Mouse (Mus musculus) liver, adult 2 months (tissue): ENCODE results near the gene Zdhhc9. TPM values are rescaled to one million over a fixed set of nuclear protein-coding genes. Genes with fewer than 3 reads are reported as not detected.
A peak's percentile ranks its signal among the peaks of the same experiment; 100 is the strongest.
"Not testable (repeated sequence)": the region's sequence is repeated elsewhere in the genome, so short reads cannot be mapped to it uniquely, and the experiment has no call there.

Source experiments
- DNase-seq: peaks from one replicate; pipeline ENCODE4 v3.0.0-alpha.2; 2011; ENCODE audit warnings: low read depth, low spot score; ENCODE audit errors: extremely low read depth
- H3K27ac ChIP-seq: fragments of 200-500 bp; replicated peaks from 2 replicates; pipeline ENCODE4 v1.5.1; 2012; ENCODE audit warnings: low read depth, mild to moderate bottlenecking, control low read depth, inconsistent platforms, low read length; ENCODE audit not compliant: insufficient read depth
- H3K27me3 ChIP-seq: fragments of 200-500 bp; 2 replicates; pipeline ENCODE4 v1.6.1; 2012; ENCODE audit warnings: mild to moderate bottlenecking, moderate library complexity, low read length, inconsistent platforms; ENCODE audit not compliant: control insufficient read depth, insufficient read depth
- H3K36me3 ChIP-seq: fragments of 200-500 bp; 2 replicates; pipeline ENCODE4 v1.6.1; 2012; ENCODE audit warnings: low read length, inconsistent platforms; ENCODE audit not compliant: control insufficient read depth, insufficient read depth
- H3K4me1 ChIP-seq: fragments of 200-500 bp; 2 replicates; pipeline ENCODE4 v1.6.1; 2011; ENCODE audit warnings: low read length; ENCODE audit not compliant: control insufficient read depth, insufficient read depth
- H3K4me3 ChIP-seq: fragments of 200-500 bp; 2 replicates; pipeline ENCODE4 v1.5.1; 2011; ENCODE audit warnings: low read depth, mild to moderate bottlenecking, control low read depth, low read length, moderate library complexity; ENCODE audit not compliant: insufficient read depth
- H3K79me2 ChIP-seq: fragments of 200-500 bp; 2 replicates; pipeline ENCODE4 v1.6.1; 2012; ENCODE audit warnings: inconsistent platforms, mild to moderate bottlenecking, low read length, moderate library complexity; ENCODE audit not compliant: control insufficient read depth, insufficient read depth
- H3K9ac ChIP-seq: fragments of 200-500 bp; 2 replicates; pipeline ENCODE4 v1.6.1; 2012; ENCODE audit warnings: low read depth, mild to moderate bottlenecking, control low read depth, inconsistent platforms, low read length
- CTCF ChIP-seq: fragments of 200-500 bp; IDR thresholded peaks from 2 replicates; pipeline ENCODE4 v1.5.1; 2011; ENCODE audit warnings: low read depth, low read length, control low read depth
- POLR2A ChIP-seq: fragments of 200-500 bp; IDR thresholded peaks from 2 replicates; pipeline ENCODE4 v1.6.1; 2011; ENCODE audit warnings: low read length, control low read depth; ENCODE audit not compliant: insufficient read depth; ENCODE audit errors: extremely low read depth
- WGBS: fragments of 180-500 bp; shearing (Covaris S2); methylation state at CpG from one replicate; pipeline ENCODE4 v1.1.7; 2018; 5-methylcytosine and 5-hydroxymethylcytosine counted together
- polyA plus RNA-seq: library from polyadenylated mRNA; depleted of rRNA; stranded (reverse); fragments of >200 nt; gene quantifications from 2 replicates; pipeline ENCODE4 v1.2.3, GENCODE M21; 2012
- total RNA-seq: library from RNA; depleted of rRNA; stranded (reverse); fragments of >200 nt; gene quantifications from 2 replicates; pipeline ENCODE4 v1.2.3, GENCODE M21; 2014

Zdhhc9 gene
- total and polyA plus RNA-seq, 2 experiments, result 36.2 to 71.8 TPM

DNA sequence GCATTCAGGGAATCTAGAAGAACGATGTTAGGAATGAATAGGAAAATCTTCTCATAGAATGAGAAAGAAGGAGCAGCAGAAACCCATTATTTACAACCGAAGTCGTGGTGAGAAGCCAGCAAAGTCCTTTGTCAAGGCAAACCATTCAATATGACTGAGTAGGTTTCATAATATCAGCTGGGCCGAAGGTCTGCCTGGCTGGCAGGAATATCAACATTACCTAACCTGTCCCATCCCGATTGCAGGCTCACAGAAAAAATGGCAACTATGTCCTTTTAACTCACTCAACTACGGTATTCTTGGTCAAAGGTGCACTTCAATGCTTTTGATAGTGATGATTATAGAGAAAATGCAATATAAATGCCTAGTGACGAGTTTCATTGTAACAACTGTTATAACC lies 17.5 kb upstream of the Zdhhc9 start:
- Histone ChIP-seq H3K4me3 (no peak overlapping the region), H3K27ac (no peak overlapping the region), H3K27me3 (no peaks in the 10 kb centered on the region), H3K4me1 (no peaks in the 10 kb centered on the region), H3K79me2 (no peaks in the 10 kb centered on the region), H3K9ac (no peak overlapping the region), H3K36me3 (no peaks in the 10 kb centered on the region)
- TF ChIP-seq POLR2A (no peak), CTCF (no peak)
- 25% methylated on average over 7 of the region's 7 CpGs for WGBS
- DNase-seq, result peak; percentile 86

DNA sequence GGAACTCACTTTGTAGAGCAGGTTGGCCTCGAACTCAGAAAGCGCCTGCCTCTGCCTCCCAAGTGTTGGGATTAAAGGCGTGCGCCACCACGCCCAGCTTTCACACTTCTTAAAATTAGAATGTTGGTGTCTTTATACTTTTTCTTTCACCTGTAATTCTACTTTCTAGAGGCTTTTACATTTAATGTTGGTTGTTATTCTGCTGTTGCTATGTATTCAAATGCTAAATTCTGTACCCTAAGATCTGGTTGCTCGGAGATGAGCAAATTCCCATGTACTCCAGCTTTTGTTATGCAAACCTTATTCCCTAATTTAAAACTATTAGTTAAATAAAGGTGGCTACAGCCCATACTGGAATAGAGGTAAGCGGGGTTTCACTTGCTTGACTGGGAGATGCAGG lies 14.0 kb upstream of the Zdhhc9 start:
- no peak for DNase-seq
- H3K27ac ChIP-seq, result no peak overlapping the region
- WGBS, result 95% methylated on average over 7 of the region's 7 CpGs
- no peaks in the 10 kb centered on the region for H3K79me2 ChIP-seq
- no peak overlapping the region for H3K9ac ChIP-seq
- TF ChIP-seq CTCF (no peak), POLR2A (no peak)
- H3K27me3 ChIP-seq, result no peaks in the 10 kb centered on the region
- H3K4me1 ChIP-seq, result no peaks in the 10 kb centered on the region
- no peaks in the 10 kb centered on the region for H3K36me3 ChIP-seq
- H3K4me3 ChIP-seq, result no peak overlapping the region

DNA sequence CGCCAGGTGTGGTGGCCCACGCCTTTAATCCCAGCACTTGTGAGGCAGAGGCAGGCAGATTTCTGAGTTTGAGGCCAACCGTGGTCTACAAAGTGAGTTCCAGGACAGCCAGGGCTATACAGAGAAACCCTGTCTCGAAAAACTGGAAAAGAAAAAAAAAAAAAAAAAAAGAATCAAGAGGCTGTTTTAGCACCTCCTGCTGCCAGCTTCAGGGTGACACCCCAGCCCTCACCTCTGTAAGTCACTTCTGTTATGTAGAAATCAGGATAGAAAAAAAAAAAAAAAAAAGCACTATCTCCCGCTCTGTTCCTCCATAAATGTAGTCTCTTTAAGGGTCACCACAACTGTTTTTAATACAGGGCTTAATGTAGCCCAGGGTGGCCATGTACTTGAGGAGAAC lies 10.8 kb upstream of the Zdhhc9 start:
- Histone ChIP-seq H3K4me3 (no peak overlapping the region), H3K4me1 (no peaks in the 10 kb centered on the region), H3K79me2 (no peaks in the 10 kb centered on the region), H3K36me3 (no peaks in the 10 kb centered on the region), H3K9ac (no peak overlapping the region), H3K27me3 (no peaks in the 10 kb centered on the region), H3K27ac (no peak overlapping the region)
- DNase-seq, result no peak
- 85% methylated on average over 5 of the region's 5 CpGs for WGBS
- no peak for TF ChIP-seq POLR2A
- no peak for TF ChIP-seq CTCF

DNA sequence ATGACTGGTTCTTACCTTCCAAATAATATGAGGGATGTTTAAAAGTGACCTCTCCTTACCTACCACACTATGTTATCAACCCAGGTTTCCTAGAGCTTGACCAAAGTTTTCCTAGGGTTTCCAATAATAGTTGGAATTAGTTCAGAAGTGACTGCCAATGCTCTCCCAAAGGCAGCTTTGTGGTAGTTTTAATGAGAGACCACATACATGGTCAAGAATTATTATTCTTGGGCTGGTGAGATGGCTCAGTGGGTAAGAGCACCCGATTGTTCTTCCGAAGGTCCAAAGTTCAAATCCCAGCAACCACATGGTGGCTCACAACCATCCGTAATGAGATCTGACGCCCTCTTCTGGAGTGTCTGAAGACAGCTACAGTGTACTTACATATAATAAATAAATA lies 1.1 kb upstream of the Zdhhc9 start:
- 62% methylated on average over 4 of the region's 4 CpGs for WGBS
- H3K4me3 ChIP-seq, H3K79me2 ChIP-seq, H3K9ac ChIP-seq, H3K36me3 ChIP-seq, H3K27me3 ChIP-seq, H3K27ac ChIP-seq, DNase-seq, H3K4me1 ChIP-seq: not testable (repeated sequence)

DNA sequence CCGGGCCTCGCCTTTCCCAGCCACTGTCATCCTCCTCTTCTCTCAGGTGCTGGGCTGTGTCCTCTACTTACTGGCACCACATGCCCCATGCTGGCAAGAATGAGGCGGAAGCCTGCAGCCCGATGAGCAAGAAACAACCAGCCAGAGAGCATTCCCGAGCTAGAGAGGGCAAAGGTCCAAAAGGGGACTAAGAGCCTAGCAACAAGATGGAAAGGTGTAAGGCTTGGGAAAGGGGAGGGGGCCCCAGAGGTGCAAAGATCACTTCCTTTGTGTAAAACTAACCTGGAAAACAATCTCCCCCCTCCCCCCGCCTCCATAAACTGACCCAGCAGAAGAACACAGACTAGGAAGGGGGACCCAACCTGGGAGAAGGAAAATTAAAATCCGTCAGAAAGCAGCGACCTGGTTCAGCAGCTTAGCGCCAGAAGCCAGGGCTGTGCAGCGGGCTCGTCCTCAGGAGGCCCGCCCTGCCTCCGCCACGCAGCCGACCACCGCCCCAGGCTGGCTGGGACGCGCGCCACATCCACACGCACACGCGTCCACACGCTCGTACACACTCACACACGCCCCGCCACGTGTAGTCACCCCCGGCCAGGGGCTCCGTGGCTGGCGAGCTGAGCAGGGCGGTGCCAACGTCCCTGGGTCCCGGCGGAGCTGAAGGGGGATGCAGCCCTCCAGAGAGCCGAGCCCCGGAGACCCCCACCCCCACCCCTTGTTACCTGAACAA lies 754 bp downstream of the Zdhhc9 start:
- Histone ChIP-seq H3K79me2 (peaks cover 9% of the 10 kb centered on the region; the same call in 1 of the 2 replicates), H3K9ac (peak overlapping the region; percentile 98), H3K27me3 (no peaks in the 10 kb centered on the region), H3K27ac (peak overlapping the region; percentile 96), H3K4me3 (peak overlapping the region; percentile 98), H3K4me1 (peaks cover 9% of the 10 kb centered on the region), H3K36me3 (peaks cover 4% of the 10 kb centered on the region)
- TF ChIP-seq CTCF (no peak), POLR2A (no peak)
- peak; percentile 82 for DNase-seq
- WGBS, result 3% methylated on average over 21 of the region's 36 CpGs

DNA sequence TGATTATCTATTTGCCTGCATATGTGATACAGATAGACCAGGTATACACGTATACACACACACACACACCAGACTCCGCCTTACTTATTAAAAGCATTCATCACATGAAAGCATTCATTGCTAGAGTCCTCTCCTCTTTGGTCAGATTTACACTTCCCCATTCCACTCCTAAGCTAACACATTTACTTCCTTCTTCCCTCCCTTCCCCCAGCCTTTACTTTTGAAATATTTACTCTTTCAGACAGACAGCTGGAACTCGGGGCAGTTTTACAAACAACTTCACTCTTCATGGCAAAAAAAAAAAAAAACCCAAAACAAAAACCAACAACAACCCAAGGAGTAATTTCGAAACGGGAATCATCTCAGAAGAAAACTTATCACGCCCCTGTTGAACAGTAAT lies 4.2 kb downstream of the Zdhhc9 start:
- Histone ChIP-seq H3K27ac (peak overlapping the region; percentile 60), H3K79me2 (peaks cover 18% of the 10 kb centered on the region; the same call in 1 of the 2 replicates), H3K4me3 (no peak overlapping the region), H3K9ac (no peak overlapping the region), H3K27me3 (no peaks in the 10 kb centered on the region), H3K4me1 (peaks cover 19% of the 10 kb centered on the region), H3K36me3 (peaks cover 10% of the 10 kb centered on the region)
- WGBS, result 36% methylated on average over 6 of the region's 6 CpGs
- no peak for TF ChIP-seq POLR2A
- no peak for TF ChIP-seq CTCF
- DNase-seq, result peak; percentile 51
